Mouse (Mus musculus) spleen, postnatal 36 days (tissue): Measurements from ENCODE around the gene Commd2.

ENCODE experiments used
- DNase-seq, 2 experiments: peaks; one replicate each; pipeline ENCODE4 v3.0.0; 2022; ENCODE audit warnings: low spot score in 2 of 2, mixed read lengths in 1 of 2

Commd2 gene

DNA sequence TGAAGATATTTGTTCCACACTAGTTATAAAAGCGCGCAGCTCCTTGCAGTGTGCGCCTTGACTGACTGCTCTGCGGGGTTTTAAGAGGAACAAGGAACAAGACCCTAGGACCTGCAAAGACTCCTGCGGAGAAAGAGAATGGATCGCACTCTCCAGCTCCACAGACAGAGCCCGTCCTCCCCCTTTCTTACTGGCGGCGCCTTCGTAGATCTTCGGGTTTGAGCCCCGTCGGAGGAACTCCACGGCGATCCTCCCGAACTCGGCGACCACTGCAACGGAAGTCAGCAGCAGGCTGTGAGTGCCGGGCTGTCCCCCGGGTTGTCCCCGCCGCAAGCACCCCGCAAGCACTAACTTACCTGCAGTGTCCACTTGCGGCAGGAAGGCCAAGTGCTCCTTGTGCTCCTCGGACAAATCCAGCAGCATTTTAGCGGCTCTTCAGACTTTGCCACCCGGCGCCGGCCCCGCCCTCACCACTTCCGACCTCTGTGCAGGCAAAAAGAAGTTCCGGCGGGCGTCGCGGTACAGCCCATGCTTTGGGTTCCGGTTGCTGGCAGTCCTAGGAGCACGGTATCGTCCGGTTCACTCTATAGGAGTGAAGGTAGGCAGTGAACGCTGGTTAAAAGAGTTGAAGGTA, at the start of gene Commd2:
Gene Commd2 (minus strand): TSS at position 485 of the 634 bp plus-strand sequence.
- peak; percentile 79 to 82 for DNase-seq

DNA sequence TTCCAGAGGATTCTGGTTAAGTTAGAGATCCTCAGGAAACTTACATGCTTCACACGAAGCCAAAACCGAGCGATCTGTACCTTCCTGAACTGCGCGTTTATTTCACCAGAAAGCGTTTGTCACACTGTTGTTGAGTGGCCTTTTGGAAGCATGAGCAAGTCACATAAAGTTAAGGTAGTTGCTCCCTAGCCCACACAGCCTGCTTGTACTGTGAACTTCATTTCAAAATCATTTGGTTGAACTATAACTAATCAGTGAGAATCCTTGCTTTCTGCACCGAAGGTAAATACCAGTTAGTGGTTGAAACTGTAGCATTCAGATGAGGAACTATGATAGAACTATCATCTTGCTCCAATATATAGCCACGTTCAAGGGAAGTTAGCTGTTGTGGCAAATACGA, 45.3 kb upstream of the Commd2 start:
- no peak for DNase-seq

DNA sequence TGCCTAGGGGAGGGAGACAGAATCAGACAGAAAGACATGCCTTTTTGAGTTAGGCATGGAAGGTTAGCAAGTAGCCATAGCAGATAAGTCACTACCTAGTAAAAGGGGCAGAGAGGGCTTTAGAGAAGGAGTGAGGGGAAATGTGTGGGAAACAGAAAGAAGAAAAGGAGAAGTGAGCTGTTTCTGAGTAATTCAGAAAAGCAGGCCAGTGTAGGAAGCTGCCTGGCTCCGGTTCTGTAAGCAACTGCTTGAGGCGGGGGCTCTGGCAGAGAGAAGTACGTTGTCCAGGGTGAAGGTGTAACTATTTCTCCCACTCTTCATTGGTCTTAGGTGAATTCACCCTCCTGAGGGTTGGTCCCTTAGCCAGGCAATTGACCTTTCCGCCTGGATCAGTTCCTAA, 44.7 kb upstream of the Commd2 start:
- DNase-seq: peak; percentile 22 to 27

DNA sequence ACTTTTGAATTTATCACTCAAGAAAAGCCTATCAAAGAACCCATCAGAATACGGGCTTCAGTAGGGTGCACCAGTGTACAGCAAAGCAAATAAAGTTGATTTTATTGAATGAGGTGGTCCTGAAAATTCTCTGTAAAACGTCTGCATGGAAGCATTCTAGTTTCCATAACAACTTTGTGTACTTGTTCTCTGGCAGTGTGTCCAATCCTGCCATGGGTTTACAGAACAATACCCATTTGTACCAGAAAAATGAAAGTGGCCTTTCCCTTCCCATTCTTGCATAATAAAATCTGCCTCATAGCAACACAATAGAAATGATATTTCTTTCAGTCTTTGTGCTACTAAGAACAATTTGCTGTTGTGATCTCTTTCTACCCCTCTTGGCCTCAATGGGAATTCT, 41.2 kb upstream of the Commd2 start, which contains the start of gene Ankub1:
Gene Ankub1 (minus strand): TSS at position 81 of the 400 bp plus-strand sequence.
- DNase-seq: no peak

DNA sequence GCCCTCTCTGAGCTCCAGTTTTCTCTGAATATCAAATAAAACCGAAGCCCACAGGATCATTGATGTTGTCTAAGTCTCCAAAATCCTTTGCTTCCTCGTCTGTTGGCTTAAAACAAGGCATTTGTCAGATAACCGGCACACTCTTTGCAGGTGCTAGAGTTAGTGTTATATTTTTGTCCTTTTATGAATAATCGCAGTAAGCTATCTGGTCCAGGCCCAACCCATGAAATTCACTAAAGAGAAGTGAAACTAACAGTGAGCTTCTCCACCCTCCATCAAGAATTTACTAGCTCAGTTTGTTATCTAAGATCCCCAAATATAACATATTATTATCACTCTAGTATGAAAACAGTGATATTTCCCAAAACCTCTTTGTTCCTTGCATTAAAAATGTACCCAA, 40.3 kb upstream of the Commd2 start:
- peak; percentile 30 to 60 for DNase-seq

DNA sequence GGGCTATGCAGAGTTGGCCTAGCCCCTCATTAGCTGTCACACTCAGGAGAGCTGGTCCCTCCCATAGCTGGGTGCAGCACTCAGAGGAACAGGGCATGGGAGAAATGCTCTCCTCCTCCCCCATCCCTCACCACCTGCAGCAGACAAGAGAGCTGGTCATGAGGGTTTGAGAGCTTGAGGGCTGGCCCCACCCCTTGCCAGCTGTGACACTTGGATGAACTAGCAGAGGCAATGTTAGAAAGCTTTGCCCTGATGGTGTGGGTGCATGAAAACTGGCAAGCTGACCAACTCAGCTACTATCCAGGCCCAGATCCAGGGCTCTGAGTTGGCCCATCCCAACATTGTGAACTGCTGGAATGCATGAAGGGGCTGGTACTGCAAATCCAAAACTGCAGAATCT, 26.3 kb upstream of the Commd2 start:
- DNase-seq: peak; percentile 36 to 40

DNA sequence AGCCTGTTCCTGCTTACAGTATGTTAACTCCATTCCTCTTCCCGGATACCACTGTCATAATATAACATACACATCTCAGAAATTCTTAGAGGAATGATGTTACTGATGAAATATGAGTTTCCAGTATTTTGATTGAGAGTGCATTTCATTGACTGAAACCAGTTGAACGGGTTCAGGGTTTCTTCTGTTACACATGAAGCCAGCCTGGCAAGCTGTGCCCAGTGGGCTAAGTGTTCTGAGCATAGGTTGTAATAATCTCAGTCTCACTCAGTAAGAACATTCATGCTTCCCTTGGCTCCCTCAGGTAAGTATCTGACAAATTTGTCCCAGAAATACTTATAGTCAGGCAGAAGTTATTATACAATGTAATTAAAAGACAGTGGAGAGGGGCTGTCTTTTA, 22.6 kb upstream of the Commd2 start:
- DNase-seq: no peak

DNA sequence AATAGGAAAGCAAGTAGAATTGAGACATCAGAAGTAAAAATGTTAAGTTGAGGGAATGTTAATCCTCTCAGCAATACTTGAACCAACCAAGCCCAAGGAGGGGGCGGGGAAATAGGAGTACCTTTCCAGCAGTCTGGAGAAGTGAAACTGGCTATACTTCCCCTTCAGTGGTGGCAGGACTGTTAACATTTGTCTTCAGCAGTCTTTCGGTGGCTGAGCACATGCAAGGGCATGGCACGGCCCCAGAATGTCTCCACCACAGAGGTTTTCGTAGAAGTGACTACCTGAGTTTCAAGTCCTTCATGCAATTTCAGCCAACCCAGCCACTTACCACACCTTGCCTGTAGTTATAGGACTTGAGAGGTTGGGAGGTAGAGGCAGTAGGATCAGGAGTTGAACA, 22.1 kb upstream of the Commd2 start:
- DNase-seq: peak; percentile 82 to 86

DNA sequence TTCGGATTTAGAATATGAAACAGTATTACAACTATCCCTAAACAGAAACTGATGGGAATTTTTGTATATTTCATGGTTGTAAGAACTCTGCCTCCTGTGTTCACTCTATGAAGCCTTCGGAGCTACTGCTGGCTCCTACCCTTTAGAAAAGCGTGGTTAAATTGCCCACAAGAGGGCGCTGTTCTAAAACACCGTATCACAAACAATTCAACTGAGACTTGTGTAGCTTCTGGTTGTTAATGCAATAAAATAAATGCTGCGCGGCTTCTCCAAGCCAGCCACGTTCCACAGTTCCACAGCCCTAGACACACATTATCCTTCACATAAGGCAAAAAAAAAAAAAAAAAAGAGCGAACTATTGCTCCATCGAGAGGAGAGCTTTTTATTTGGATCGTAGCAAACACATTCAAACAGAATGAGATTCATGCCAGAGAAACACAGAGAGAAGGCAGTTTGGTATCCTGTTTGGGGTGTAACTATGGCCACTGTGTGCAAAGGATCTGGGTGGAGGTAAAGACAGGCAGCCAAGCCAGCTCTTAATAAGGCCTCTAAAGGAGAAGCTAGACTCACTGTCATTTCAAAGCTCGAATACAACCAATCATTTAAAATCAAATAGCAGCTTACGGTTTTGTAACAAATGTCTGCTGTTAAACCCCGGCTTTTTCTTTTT, 15.7 kb upstream of the Commd2 start:
- peak; percentile 53 to 63 for DNase-seq

DNA sequence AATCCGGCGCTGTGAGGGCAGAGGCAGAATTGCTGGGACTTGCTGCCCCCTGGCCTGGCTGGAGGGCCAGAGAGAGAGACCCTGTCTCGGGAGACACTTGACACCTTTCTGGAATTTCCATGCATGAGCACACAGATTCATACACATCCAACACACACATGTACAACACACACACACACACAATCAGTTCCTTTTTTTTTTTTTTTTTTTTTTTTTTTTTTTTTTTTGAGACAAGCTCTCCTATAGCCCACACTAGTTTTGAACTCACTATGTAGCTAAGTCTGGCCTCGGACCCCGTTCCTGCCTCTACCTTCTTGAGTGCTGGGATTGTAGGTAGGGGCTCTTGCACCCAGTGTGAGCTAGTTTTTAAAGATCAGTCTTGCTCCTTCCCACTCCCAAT, 14.4 kb upstream of the Commd2 start:
- DNase-seq: no peak

DNA sequence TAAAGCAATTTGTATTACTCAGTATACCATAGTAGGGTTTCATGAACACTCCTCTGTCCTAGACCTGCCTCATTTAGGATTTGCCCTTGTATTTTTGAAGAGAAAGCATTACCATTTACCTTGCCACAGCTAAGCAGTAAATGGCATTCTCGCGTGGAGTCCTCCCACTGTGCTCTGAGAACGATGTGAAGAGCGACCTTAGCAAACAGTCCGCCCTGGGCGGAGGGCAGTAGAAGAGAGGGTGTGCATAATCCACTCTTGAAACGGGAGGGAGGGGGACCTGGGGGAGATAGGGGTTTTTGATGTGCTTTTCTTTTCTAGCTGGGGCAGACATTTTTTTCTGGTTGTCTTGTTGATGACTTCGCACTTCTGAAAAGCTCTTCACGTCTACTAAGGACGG, 13.2 kb upstream of the Commd2 start:
- no peak for DNase-seq

DNA sequence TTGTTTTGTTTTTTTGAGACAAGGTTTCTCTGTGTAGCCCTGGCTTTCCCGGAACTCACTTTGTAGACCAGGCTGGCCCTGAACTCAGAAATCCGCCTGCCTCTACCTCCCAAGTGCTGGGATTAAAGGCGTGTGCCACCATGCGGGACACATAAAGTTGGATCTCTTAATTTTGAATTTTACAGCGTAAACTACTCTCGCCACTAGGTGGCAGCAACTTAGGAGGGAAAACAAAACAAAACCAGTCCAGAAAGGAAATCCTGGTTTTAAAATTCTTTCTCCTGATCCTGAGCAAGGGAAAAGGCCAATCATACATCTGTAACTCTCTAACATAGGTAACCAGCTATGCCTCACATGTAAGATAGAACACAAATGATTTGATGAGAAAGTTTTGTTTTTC, 12.2 kb upstream of the Commd2 start:
- DNase-seq: peak in 1 of 2 experiments; percentile 19

DNA sequence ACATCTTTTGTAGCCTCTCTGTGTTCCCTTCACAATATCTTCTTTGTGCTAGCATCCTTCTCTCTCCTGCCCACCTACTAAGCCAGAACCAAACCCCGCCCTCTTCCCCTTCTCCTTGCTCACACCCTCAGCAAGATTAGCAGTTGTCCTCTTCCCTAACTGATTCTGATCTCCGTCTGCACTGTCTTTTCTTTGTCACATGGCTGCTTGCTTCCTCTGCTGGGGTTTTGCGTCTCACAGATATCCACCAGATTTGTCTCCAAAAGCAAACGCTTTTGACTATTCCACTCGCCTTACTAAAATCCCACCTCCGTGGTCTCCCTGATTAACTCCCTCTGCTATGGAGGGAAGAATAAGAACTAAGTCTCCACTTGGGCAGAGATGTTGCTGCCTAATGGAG, 7.1 kb upstream of the Commd2 start:
- no peak for DNase-seq

DNA sequence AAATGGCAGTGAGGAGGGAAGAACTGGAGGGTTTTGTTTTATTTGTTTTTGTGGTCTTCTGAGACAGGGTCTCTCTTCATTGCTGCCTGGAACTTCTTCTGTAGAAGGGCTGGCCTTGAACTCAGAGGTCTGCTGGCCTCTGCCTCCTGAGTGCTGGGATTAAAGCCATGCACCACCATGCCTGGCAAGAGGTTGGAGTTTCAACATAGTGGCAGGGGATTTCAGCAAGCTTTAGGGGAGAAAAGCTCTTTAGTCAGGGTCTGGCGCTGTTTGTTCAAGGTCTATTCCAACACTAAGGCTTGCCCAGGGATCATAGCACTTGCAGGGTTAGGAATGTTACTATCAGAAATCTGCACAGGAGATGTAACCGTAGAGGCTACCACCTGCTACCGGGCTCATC, 2.1 kb upstream of the Commd2 start:
- no peak for DNase-seq

DNA sequence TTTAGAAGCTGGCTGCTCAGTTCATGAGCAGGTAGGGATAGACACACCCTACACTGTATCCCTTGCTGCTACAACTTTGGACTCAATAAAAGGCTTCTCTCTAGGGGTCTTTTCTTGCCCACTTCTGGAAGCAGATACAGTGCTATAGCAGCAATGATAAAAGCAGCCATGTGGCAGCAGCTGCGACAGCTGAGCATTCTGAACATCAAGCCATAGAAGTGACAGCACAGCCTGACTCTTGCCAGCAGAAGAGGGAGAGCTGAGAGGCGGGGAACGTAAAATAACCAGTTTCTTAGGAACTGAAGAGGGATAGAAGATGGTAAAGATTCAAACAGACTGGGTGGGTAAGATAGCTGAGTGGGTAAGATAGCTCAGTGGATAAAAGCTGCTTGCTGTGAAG, 970 bp upstream of the Commd2 start:
- no peak for DNase-seq

DNA sequence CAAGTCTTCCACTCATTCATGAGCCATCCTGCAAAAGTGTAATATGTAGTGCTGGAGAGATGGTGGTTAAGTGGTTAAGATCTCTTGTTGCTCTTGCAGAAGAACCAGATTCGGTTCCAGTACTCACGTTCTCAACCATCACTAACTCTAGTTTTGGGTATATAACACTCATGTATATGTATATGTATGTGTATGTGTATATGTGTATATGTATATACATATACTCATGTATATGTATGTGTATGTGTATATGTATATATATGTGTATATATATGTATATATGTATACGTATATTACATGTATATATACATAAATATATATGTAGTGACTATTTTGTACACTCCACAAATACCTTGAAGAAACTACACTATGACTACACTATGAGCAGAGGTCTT, 347 bp upstream of the Commd2 start:
- no peak for DNase-seq

DNA sequence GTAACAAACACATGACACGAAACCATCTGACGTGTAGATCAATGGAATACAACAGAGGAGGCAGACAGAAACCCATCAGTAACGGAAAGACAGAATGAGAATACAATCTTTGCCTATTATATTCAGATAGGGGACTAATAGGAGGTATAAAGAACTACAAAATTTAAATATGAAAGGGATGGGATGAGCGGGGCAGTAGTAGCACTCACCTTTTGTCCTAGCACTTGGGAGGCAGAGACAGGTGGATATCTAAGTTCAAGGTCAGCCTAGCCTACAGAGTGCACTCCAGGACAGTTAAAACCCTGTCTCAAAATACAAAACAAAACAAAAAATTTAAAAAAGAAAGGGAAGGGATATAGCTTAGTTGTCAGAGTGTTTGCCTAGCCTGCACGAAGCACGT, 8.3 kb downstream of the Commd2 start:
- DNase-seq: no peak

DNA sequence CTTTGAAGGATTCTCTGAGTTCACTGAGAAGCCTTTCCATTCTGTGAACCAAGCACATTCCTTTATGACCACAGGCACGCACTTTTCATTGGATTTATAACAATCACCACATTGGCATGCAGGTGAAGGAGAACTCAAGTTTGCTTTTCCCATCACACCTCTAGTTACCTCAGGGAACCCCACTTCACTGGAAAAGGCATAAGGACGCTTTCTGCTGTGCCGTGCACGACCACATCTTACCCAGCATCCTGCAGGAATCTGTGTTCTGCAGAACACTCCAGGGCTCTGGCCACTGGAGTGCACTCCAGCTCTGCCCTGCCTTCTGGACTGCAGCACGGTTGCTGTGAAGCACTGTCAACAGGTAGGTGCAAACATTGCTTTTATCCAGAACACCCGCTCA, 13.9 kb downstream of the Commd2 start:
- no peak for DNase-seq

DNA sequence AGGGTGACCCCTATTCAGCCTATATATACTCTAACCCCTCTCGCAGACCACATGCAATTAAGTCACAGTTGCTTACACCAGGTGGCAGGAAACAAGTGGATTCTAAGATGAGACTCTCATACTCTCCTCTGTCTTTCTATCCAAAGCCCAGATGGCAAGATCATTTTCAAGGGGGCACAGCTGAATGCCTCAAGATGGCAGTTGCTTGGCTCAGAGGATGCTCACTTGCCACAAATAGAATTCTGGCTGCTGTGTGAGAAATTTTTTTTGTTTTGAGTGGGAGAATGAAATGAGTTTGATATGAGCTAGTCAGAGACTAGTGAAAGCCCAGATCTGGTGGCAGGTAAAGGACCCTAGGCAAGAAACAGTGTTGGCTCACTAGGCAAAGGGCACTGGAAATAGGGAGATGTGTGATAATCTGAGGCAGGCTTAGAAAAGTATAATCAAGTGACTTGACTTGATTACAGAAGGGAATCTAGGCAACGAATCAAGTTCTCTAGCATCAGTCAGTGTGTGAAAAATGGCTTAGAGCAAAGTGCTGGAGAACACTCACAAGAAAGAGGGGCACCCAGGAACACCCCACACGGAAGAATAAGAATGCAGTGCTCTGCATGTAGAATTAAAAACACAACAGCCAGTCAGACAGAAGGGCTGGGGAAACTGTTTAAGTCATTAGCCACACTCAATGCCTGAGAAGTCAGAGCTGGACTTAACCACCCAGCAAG, 16.6 kb downstream of the Commd2 start:
- no peak for DNase-seq

DNA sequence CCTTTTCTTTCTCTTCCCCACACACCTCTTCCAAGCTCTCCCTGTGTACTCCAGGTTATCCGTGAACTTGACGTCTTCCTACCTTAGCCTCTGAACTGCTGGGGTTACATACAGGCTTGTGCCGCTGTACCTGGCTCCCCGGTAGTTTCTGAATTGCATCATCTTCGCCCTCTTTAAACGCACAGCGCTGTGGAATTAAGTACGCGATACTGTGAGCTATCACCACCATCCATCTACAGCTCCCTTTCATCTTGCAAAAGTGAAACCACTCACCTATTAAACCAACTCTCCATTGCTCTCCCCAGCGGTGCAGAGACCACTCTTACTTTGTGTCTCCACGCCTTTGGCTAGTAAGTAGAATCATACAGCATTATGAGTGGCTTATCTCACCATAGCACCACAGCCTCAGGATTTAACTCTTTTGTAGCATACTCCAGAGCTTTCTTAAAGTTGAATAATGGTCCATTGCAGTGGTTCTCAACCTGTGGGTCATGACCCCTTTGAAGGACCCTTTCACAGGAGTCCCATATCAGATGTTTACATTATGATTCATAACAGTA, 24.5 kb downstream of the Commd2 start:
- no peak for DNase-seq

DNA sequence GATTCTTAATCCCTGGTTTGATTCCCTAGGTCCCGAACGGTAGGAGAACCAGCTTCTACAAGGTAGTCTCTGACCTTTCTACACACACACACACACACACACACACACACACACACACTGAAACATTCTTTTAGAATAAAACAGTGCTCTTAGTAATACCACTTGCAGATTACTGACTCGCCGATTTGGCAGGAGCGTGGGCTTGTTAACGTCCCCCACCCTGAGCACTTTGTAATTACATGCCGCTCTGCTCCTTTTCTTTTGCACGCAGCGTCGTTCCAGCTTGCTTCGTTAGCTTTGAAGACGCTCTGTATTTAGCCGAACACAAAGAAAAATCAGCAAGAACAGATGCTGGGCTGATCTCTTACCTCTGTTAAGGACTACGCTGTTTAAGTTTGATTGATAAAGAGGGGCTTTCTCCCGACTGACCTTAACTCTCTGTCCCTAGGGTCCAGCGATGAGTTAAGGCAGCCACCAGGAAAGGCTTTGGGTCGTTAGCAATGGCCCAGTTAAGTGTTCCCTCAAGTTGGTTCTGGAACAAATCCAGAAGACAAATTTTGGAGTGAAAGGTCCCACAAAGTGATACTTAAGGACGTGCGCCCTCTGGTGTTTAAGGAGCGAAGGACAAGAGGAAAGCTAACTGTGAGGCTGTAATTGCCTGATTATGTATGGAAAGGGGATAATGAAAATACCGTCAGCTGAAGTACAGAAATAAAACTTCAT, 26.1 kb downstream of the Commd2 start:
- DNase-seq: peak in 1 of 2 experiments; percentile 14

DNA sequence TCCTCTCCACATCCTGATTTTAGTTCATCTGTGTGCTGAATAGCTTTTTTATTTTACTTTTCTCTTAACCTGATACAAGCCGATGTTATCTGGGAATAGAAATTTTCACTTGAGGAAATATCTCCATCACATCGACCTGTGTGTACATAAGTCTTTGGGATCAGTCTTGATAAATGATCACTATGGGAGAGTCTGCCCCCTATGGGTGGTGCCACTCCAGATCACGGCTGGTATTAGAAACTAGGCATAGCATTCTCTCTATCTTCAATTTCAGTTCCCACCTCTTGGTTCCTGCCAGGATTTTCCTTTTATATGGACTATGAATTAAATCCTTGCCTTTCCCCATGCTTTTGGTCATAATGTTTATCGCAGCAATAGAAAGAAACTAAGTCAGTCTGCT, 31.8 kb downstream of the Commd2 start:
- no peak for DNase-seq
